Mouse (Mus musculus) gastrocnemius, postnatal 10 days (tissue): ENCODE data around the gene Vps52. TPM values are rescaled to one million over a fixed set of nuclear protein-coding genes. Genes with fewer than 3 reads are reported as not detected.

ENCODE experiments used
- DNase-seq: peaks from one replicate; pipeline ENCODE4 v3.0.0; 2021; ENCODE audit warnings: mixed read lengths
- long read RNA-seq, 2 experiments: library from polyadenylated mRNA; stranded (forward); transcript quantifications; one replicate each; pipeline ENCODE4 v2.0.0; 2021
- total RNA-seq, 2 experiments: library from RNA; stranded (reverse); gene quantifications; 2 replicates each; pipeline ENCODE4 v1.2.3; 2021

The Vps52 gene
- 10 to 100 TPM; 30.3 to 33.2 TPM for total RNA-seq
- long read RNA-seq, experiment 1, transcript Vps52-201 (20 exons, 3,383 nt), result major isoform, 84 of 110 reads
- long read RNA-seq, experiment 1, partial matches to known transcripts, result 12 of 110 reads
- long read RNA-seq, experiment 1, other reads (novel, unspliced or antisense), result 14 of 110 reads
- long read RNA-seq, experiment 2, transcript Vps52-201 (20 exons, 3,383 nt), result major isoform, 66 of 73 reads
- long read RNA-seq, experiment 2, partial matches to known transcripts, result 4 of 73 reads
- long read RNA-seq, experiment 2, other reads (novel, unspliced or antisense), result 3 of 73 reads

- peak; percentile 89 for DNase-seq
Measured at GRCm38 (mm10) chr17:33955555-33956214, at the start of gene Vps52, which contains the start of gene Rps18. TSS of gene Vps52 (plus strand) at chr17:33955812. TSS of gene Rps18 (minus strand) at chr17:33956001.

GRCm38 (mm10) chr17:33908331-33909076, 47.1 kb upstream of the Vps52 start:
- peak; percentile 43 for DNase-seq

- DNase-seq, result peak; percentile 98
Measured at GRCm38 (mm10) chr17:33909077-33909868, 46.3 kb upstream of the Vps52 start, which contains the start of gene Daxx. TSS of gene Daxx (plus strand) at chr17:33909414.

- DNase-seq, result no peak
Measured at GRCm38 (mm10) chr17:33909869-33910250, 45.8 kb upstream of the Vps52 start.

GRCm38 (mm10) chr17:33910346-33911051, 45.1 kb upstream of the Vps52 start:
- no peak for DNase-seq

- DNase-seq, result no peak
Measured at GRCm38 (mm10) chr17:33911052-33911812, 44.4 kb upstream of the Vps52 start.

GRCm38 (mm10) chr17:33911813-33912414, 43.7 kb upstream of the Vps52 start:
- no peak for DNase-seq

- no peak for DNase-seq
Measured at GRCm38 (mm10) chr17:33913264-33913663, 42.3 kb upstream of the Vps52 start.

GRCm38 (mm10) chr17:33913905-33914304, 41.7 kb upstream of the Vps52 start:
- DNase-seq, result no peak

- DNase-seq, result no peak
Measured at GRCm38 (mm10) chr17:33914969-33915391, 40.6 kb upstream of the Vps52 start.

GRCm38 (mm10) chr17:33915671-33916250, 39.9 kb upstream of the Vps52 start, which contains the start of the genes Tapbp and Zbtb22:
TSS of gene Tapbp (plus strand) at chr17:33915899.
TSS of gene Zbtb22 (plus strand) at chr17:33915904.
- peak; percentile 91 for DNase-seq

- no peak for DNase-seq
Measured at GRCm38 (mm10) chr17:33916294-33916693, 39.3 kb upstream of the Vps52 start.

GRCm38 (mm10) chr17:33916847-33917655, 38.6 kb upstream of the Vps52 start:
- DNase-seq, result no peak

GRCm38 (mm10) chr17:33917656-33918292, 37.8 kb upstream of the Vps52 start:
- no peak for DNase-seq

GRCm38 (mm10) chr17:33918293-33919203, 37.1 kb upstream of the Vps52 start:
- no peak for DNase-seq

- peak; percentile 55 for DNase-seq
Measured at GRCm38 (mm10) chr17:33919351-33920281, 36.0 kb upstream of the Vps52 start.
